Mouse (Mus musculus): ENCODE measurements around the gene Fgfr2. TPM values are rescaled to one million over a fixed set of nuclear protein-coding genes. Genes with fewer than 3 reads are reported as not detected.

The Fgfr2 gene
- polyA plus RNA-seq, 1 experiment from 2014 or later, result 133 TPM

DNA sequence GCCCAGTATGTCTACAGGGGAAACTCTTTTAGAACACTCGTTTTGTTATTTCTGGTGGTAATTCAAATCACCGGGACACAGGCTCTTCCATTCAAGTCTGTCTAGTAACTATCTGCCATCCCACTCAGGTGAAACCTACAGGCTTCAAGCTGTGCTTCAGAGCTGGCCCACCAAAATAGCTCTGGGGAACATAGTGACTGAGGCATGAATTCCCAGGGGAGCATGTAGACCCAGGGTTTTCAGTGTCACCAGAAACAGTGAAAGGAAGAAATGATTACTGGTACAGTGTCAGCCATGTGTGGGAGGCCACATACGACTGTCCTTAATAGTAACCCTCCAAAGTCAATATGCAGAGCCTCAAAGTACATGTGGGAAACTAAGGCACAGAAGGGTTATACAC lies 841.0 kb downstream of the Fgfr2 start:
- no peak overlapping the region for H3K9ac ChIP-seq (ENCODE audit: low read depth, low read length)
- no peak for ATAC-seq (ENCODE audit: low FRiP score, low TSS enrichment)
- H3K36me3 ChIP-seq (ENCODE audit: control insufficient read depth, insufficient read depth, low read length), result no peaks in the 10 kb centered on the region
- no peaks in the 10 kb centered on the region for H3K9me3 ChIP-seq (ENCODE audit: control insufficient read depth, low read length)
- 78% methylated on average over 3 of the region's 3 CpGs for WGBS
- H3K4me3 ChIP-seq (ENCODE audit: low read length), result no peak overlapping the region
- no peak overlapping the region for H3K27ac ChIP-seq (ENCODE audit: low read depth, low read length)
- peaks cover 55% of the 10 kb centered on the region for H3K4me1 ChIP-seq (ENCODE audit: control insufficient read depth, insufficient read depth, low read length)
- H3K27me3 ChIP-seq (ENCODE audit: control insufficient read depth, insufficient read depth, low read length), result no peaks in the 10 kb centered on the region
- no peak overlapping the region for H3K4me2 ChIP-seq (replicated peaks; ENCODE audit: low read depth, low read length)

- no peaks in the 10 kb centered on the region for H3K27me3 ChIP-seq (ENCODE audit: control insufficient read depth, insufficient read depth, low read length)
- H3K9me3 ChIP-seq (ENCODE audit: control insufficient read depth, low read length), result no peaks in the 10 kb centered on the region
- H3K4me2 ChIP-seq (replicated peaks; ENCODE audit: low read depth, low read length), result no peak overlapping the region
- no peaks in the 10 kb centered on the region for H3K36me3 ChIP-seq (ENCODE audit: control insufficient read depth, insufficient read depth, low read length)
- H3K9ac ChIP-seq (ENCODE audit: low read depth, low read length), result no peak overlapping the region
- no peak for ATAC-seq (ENCODE audit: low FRiP score, low TSS enrichment)
- no peak overlapping the region for H3K27ac ChIP-seq (ENCODE audit: low read depth, low read length)
- peaks cover 51% of the 10 kb centered on the region for H3K4me1 ChIP-seq (ENCODE audit: control insufficient read depth, insufficient read depth, low read length)
- 84% methylated on average over 4 of the region's 4 CpGs for WGBS
- H3K4me3 ChIP-seq (ENCODE audit: low read length), result no peak overlapping the region
Observed at GRCm38 (mm10) chr7:132281753-132282152, 841.4 kb downstream of the Fgfr2 start.

GRCm38 (mm10) chr7:132278658-132279057 lies 844.5 kb downstream of the Fgfr2 start:
- no peak overlapping the region for H3K27ac ChIP-seq (ENCODE audit: low read depth, low read length)
- no peak overlapping the region for H3K4me3 ChIP-seq (ENCODE audit: low read length)
- 55% methylated on average over 3 of the region's 3 CpGs for WGBS
- H3K9me3 ChIP-seq (ENCODE audit: control insufficient read depth, low read length), result no peaks in the 10 kb centered on the region
- H3K4me1 ChIP-seq (ENCODE audit: control insufficient read depth, insufficient read depth, low read length), result peaks cover 28% of the 10 kb centered on the region
- H3K27me3 ChIP-seq (ENCODE audit: control insufficient read depth, insufficient read depth, low read length), result no peaks in the 10 kb centered on the region
- ATAC-seq (ENCODE audit: low FRiP score, low TSS enrichment), result no peak
- H3K36me3 ChIP-seq (ENCODE audit: control insufficient read depth, insufficient read depth, low read length), result no peaks in the 10 kb centered on the region
- no peak overlapping the region for H3K4me2 ChIP-seq (replicated peaks; ENCODE audit: low read depth, low read length)
- no peak overlapping the region for H3K9ac ChIP-seq (ENCODE audit: low read depth, low read length)

- no peak overlapping the region for H3K4me2 ChIP-seq (replicated peaks; ENCODE audit: low read depth, low read length)
- no peaks in the 10 kb centered on the region for H3K36me3 ChIP-seq (ENCODE audit: control insufficient read depth, insufficient read depth, low read length)
- H3K9me3 ChIP-seq (ENCODE audit: control insufficient read depth, low read length), result no peaks in the 10 kb centered on the region
- no peaks in the 10 kb centered on the region for H3K27me3 ChIP-seq (ENCODE audit: control insufficient read depth, insufficient read depth, low read length)
- no peak overlapping the region for H3K4me3 ChIP-seq (ENCODE audit: low read length)
- H3K27ac ChIP-seq (ENCODE audit: low read depth, low read length), result no peak overlapping the region
- no peak for ATAC-seq (ENCODE audit: low FRiP score, low TSS enrichment)
- H3K4me1 ChIP-seq (ENCODE audit: control insufficient read depth, insufficient read depth, low read length), result peaks cover 13% of the 10 kb centered on the region; the same call in 1 of the 2 replicates
- no peak overlapping the region for H3K9ac ChIP-seq (ENCODE audit: low read depth, low read length)
- 61% methylated on average over 5 of the region's 5 CpGs for WGBS
Observed at GRCm38 (mm10) chr7:132276287-132276686, 846.9 kb downstream of the Fgfr2 start.

GRCm38 (mm10) chr7:132273741-132274513 lies 849.2 kb downstream of the Fgfr2 start:
- Histone ChIP-seq H3K4me3 (ENCODE audit: low read length) (no peak overlapping the region), H3K27ac (ENCODE audit: low read depth, low read length) (no peak overlapping the region), H3K4me1 (ENCODE audit: control insufficient read depth, insufficient read depth, low read length) (peaks cover 13% of the 10 kb centered on the region; the same call in 1 of the 2 replicates), H3K27me3 (ENCODE audit: control insufficient read depth, insufficient read depth, low read length) (no peaks in the 10 kb centered on the region), H3K4me2 (replicated peaks; ENCODE audit: low read depth, low read length) (no peak overlapping the region), H3K36me3 (ENCODE audit: control insufficient read depth, insufficient read depth, low read length) (peaks cover 14% of the 10 kb centered on the region; the same call in 1 of the 2 replicates), H3K9me3 (ENCODE audit: control insufficient read depth, low read length) (no peaks in the 10 kb centered on the region), H3K9ac (ENCODE audit: low read depth, low read length) (no peak overlapping the region)
- no peak for ATAC-seq (ENCODE audit: low FRiP score, low TSS enrichment)
- 73% methylated on average over 2 of the region's 2 CpGs for WGBS

DNA sequence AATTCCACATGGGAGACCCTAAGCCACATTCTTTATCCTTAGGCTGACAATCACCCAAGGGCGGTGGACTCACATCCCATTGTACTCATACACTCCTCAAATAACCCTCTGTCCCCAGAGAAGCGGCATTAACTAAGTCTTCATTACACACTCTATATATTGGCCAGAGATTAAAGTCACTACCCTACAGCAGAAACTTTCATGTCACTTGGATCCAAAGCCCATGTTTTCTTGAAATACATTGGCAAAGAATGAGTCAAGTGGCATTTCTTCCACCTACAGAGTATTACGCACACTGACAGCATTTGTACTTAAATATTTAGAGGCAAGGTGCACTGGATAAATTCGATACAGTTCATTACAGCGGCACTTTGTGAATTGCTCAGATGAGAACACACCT lies 850.2 kb downstream of the Fgfr2 start:
- Histone ChIP-seq H3K9ac (ENCODE audit: low read depth, low read length) (no peak overlapping the region), H3K27me3 (ENCODE audit: control insufficient read depth, insufficient read depth, low read length) (no peaks in the 10 kb centered on the region), H3K4me2 (replicated peaks; ENCODE audit: low read depth, low read length) (no peak overlapping the region), H3K4me3 (ENCODE audit: low read length) (no peak overlapping the region), H3K9me3 (ENCODE audit: control insufficient read depth, low read length) (no peaks in the 10 kb centered on the region), H3K4me1 (ENCODE audit: control insufficient read depth, insufficient read depth, low read length) (peaks cover 6% of the 10 kb centered on the region; the same call in 1 of the 2 replicates), H3K27ac (ENCODE audit: low read depth, low read length) (no peak overlapping the region), H3K36me3 (ENCODE audit: control insufficient read depth, insufficient read depth, low read length) (peaks cover 19% of the 10 kb centered on the region; the same call in 1 of the 2 replicates)
- ATAC-seq (ENCODE audit: low FRiP score, low TSS enrichment), result no peak
- WGBS, result 96% methylated on average over 5 of the region's 5 CpGs

DNA sequence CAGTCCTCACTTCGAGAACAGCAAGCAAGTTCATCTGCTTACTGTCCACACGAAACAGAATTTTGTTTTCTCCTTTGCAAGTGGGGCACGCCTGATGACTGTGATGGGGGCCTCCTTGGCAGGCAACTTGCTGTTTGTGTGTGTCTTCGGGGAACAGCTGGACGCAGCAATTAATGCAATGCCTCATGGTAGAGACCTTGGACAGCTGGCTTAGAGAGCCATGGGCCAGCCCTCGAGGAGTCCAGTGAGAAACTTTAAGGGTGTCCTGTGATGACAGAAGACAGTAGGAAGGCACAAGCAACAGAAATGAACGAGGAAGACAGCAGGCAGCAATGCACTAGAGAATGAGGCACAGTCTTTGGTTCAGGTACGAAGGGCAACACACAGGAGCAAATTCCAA lies 852.8 kb downstream of the Fgfr2 start:
- WGBS, result 85% methylated on average over 8 of the region's 8 CpGs
- Histone ChIP-seq H3K27ac (ENCODE audit: low read depth, low read length) (no peak overlapping the region), H3K4me3 (ENCODE audit: low read length) (no peak overlapping the region), H3K27me3 (ENCODE audit: control insufficient read depth, insufficient read depth, low read length) (no peaks in the 10 kb centered on the region), H3K4me2 (replicated peaks; ENCODE audit: low read depth, low read length) (no peak overlapping the region), H3K36me3 (ENCODE audit: control insufficient read depth, insufficient read depth, low read length) (peaks cover 33% of the 10 kb centered on the region; the same call in 1 of the 2 replicates), H3K9me3 (ENCODE audit: control insufficient read depth, low read length) (no peaks in the 10 kb centered on the region), H3K9ac (ENCODE audit: low read depth, low read length) (no peak overlapping the region), H3K4me1 (ENCODE audit: control insufficient read depth, insufficient read depth, low read length) (no peaks in the 10 kb centered on the region)
- ATAC-seq (ENCODE audit: low FRiP score, low TSS enrichment), result no peak

DNA sequence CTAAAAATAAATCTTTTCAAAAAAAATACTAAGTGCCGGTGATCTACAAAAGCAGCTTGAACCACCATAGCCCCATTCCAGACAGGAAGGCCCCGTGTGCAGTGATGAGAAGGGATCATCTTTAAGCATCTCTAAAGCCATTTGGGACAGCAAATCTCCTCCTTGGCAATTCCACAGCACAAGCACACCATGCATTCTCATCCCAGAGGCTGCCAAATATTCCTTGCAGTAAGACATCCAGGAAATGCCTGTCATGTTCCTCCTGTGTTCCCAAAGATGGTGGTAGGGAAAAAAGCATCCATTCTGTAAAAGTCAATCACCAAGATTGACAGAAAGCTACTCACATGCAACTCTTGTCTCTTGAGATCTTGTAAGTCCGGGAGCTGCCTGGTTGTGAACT lies 853.5 kb downstream of the Fgfr2 start:
- H3K4me1 ChIP-seq (ENCODE audit: control insufficient read depth, insufficient read depth, low read length), result no peaks in the 10 kb centered on the region
- H3K27ac ChIP-seq (ENCODE audit: low read depth, low read length), result no peak overlapping the region
- H3K9ac ChIP-seq (ENCODE audit: low read depth, low read length), result no peak overlapping the region
- no peak overlapping the region for H3K4me2 ChIP-seq (replicated peaks; ENCODE audit: low read depth, low read length)
- no peak overlapping the region for H3K4me3 ChIP-seq (ENCODE audit: low read length)
- H3K27me3 ChIP-seq (ENCODE audit: control insufficient read depth, insufficient read depth, low read length), result no peaks in the 10 kb centered on the region
- H3K9me3 ChIP-seq (ENCODE audit: control insufficient read depth, low read length), result no peaks in the 10 kb centered on the region
- H3K36me3 ChIP-seq (ENCODE audit: control insufficient read depth, insufficient read depth, low read length), result peaks cover 33% of the 10 kb centered on the region; the same call in 1 of the 2 replicates
- WGBS, result 91% methylated on average over 3 of the region's 3 CpGs
- no peak for ATAC-seq (ENCODE audit: low FRiP score, low TSS enrichment)

GRCm38 (mm10) chr7:132267721-132268498 lies 855.2 kb downstream of the Fgfr2 start:
- Histone ChIP-seq H3K36me3 (ENCODE audit: control insufficient read depth, insufficient read depth, low read length) (peaks cover 33% of the 10 kb centered on the region; the same call in 1 of the 2 replicates), H3K27me3 (ENCODE audit: control insufficient read depth, insufficient read depth, low read length) (no peaks in the 10 kb centered on the region), H3K9me3 (ENCODE audit: control insufficient read depth, low read length) (no peaks in the 10 kb centered on the region), H3K4me3 (ENCODE audit: low read length) (no peak overlapping the region), H3K27ac (ENCODE audit: low read depth, low read length) (no peak overlapping the region), H3K4me2 (replicated peaks; ENCODE audit: low read depth, low read length) (no peak overlapping the region), H3K9ac (ENCODE audit: low read depth, low read length) (no peak overlapping the region), H3K4me1 (ENCODE audit: control insufficient read depth, insufficient read depth, low read length) (no peaks in the 10 kb centered on the region)
- WGBS, result 71% methylated on average over 4 of the region's 4 CpGs
- no peak for ATAC-seq (ENCODE audit: low FRiP score, low TSS enrichment)

Data from kidney, embryonic 14.5 days (tissue).